Mouse (Mus musculus) heart, embryonic 15.5 days (tissue): ENCODE measurements around the gene Ppat. TPM values are rescaled to one million over a fixed set of nuclear protein-coding genes. Genes with fewer than 3 reads are reported as not detected.

Source experiments
- ATAC-seq: fragments of 200-750 bp; cut with Nextera tagmentation; replicated peaks from 2 replicates; pipeline ENCODE4 v1.8.0; 2017; ENCODE audit warnings: low read depth, moderate TSS enrichment; ENCODE audit not compliant: insufficient number of reproducible peaks, insufficient read depth, low FRiP score
- H3K27ac ChIP-seq: fragments of 300-500 bp; sonication (generic); 2 replicates; pipeline ENCODE4 v1.5.1; 2015; ENCODE audit warnings: mild to moderate bottlenecking, inconsistent platforms
- H3K27me3 ChIP-seq: fragments of 300-500 bp; sonication (generic); 2 replicates; pipeline ENCODE4 v1.6.1; 2015; ENCODE audit warnings: inconsistent platforms
- H3K36me3 ChIP-seq: fragments of 300-500 bp; sonication (generic); 2 replicates; pipeline ENCODE4 v1.6.1; 2015; ENCODE audit warnings: mild to moderate bottlenecking, inconsistent platforms
- H3K4me1 ChIP-seq: fragments of 300-500 bp; sonication (generic); replicated peaks from 2 replicates; pipeline ENCODE4 v1.6.1; 2015; ENCODE audit warnings: inconsistent platforms
- H3K4me2 ChIP-seq: fragments of 300-500 bp; sonication (generic); 2 replicates; pipeline ENCODE4 v1.6.1; 2015; ENCODE audit warnings: inconsistent platforms, mild to moderate bottlenecking, moderate library complexity
- H3K4me3 ChIP-seq: fragments of 300-500 bp; sonication (generic); 2 replicates; pipeline ENCODE4 v1.5.1; 2015; ENCODE audit warnings: mild to moderate bottlenecking, inconsistent platforms
- H3K9ac ChIP-seq: fragments of 300-500 bp; sonication (generic); 2 replicates; pipeline ENCODE4 v1.6.1; 2015; ENCODE audit warnings: mild to moderate bottlenecking, inconsistent platforms
- H3K9me3 ChIP-seq: fragments of 300-500 bp; sonication (generic); replicated peaks from 2 replicates; pipeline ENCODE4 v1.6.1; 2016; ENCODE audit warnings: inconsistent platforms
- WGBS: fragments of 180-500 bp; shearing (Covaris S2); methylation state at CpG from one replicate; pipeline ENCODE4 v1.1.7; 2015; ENCODE audit warnings: mixed read lengths; 5-methylcytosine and 5-hydroxymethylcytosine counted together
- polyA plus RNA-seq: library from polyadenylated mRNA; unstranded; fragments of >200 nt; fragmentation: Nextera tagmentation; extraction: Ambion mirVana; gene quantifications from 2 replicates; pipeline ENCODE4 v1.2.1, GENCODE M21; 2015

Ppat gene
- polyA plus RNA-seq, 1 experiment from 2014 or later: 18.4 TPM

GRCm38 (mm10) chr5:76868693-76869286 is 82.6 kb downstream of the Ppat start:
- H3K9me3 ChIP-seq: no peaks in the 10 kb centered on the region
- H3K4me2 ChIP-seq: peak overlapping the region; percentile 60
- peaks cover 19% of the 10 kb centered on the region for H3K4me1 ChIP-seq
- no peak overlapping the region for H3K27ac ChIP-seq
- no peaks in the 10 kb centered on the region for H3K27me3 ChIP-seq
- 0 out of 2 replicates have a peak overlapping the region, but pooled peaks have one; percentile 28 for H3K9ac ChIP-seq
- peak; percentile 51; the same call in 1 of the 2 replicates for ATAC-seq
- H3K36me3 ChIP-seq: peaks cover 8% of the 10 kb centered on the region; the same call in 1 of the 2 replicates
- 39% methylated on average over 16 of the region's 16 CpGs for WGBS
- H3K4me3 ChIP-seq: peak overlapping the region; percentile 43

- Histone ChIP-seq H3K9me3 (no peaks in the 10 kb centered on the region), H3K4me3 (no peak overlapping the region), H3K36me3 (peaks cover 8% of the 10 kb centered on the region; the same call in 1 of the 2 replicates), H3K4me1 (peaks cover 31% of the 10 kb centered on the region), H3K4me2 (no peak overlapping the region), H3K27ac (peak overlapping the region; percentile 75; the same call in 1 of the 2 replicates), H3K9ac (no peak overlapping the region), H3K27me3 (no peaks in the 10 kb centered on the region)
- no peak for ATAC-seq
- 71% methylated on average over 8 of the region's 8 CpGs for WGBS
Measured at GRCm38 (mm10) chr5:76866819-76867218, 84.6 kb downstream of the Ppat start.

Other genes with a start within 250 kb of the Ppat start
- 13.9 and 14.1 TPM in 2 replicates for gene Aasdh, start 46.1 kb downstream of the Ppat start, polyA plus RNA-seq
- gene Paics, start 271 bp downstream of the Ppat start, polyA plus RNA-seq: 208 and 244 TPM in 2 replicates
- 41.2 and 59.1 TPM in 2 replicates for gene Srp72, start 23.1 kb upstream of the Ppat start, polyA plus RNA-seq
- not detected in 2 replicates for gene Arl9, start 52.5 kb upstream of the Ppat start, polyA plus RNA-seq
- 0.15 TPM in 1 of 2 replicates, not detected in the other for gene Thegl, start 64.4 kb upstream of the Ppat start, polyA plus RNA-seq
- 16.0 and 23.6 TPM in 2 replicates for gene Hopx, start 163.5 kb upstream of the Ppat start, polyA plus RNA-seq